Mouse (Mus musculus): ENCODE data around the gene Plcg2. TPM values are rescaled to one million over a fixed set of nuclear protein-coding genes. Genes with fewer than 3 reads are reported as not detected.
A peak's percentile ranks its signal among the peaks of the same experiment; 100 is the strongest.

The Plcg2 gene
- polyA plus RNA-seq, 1 experiment from 2014 or later = 1.8 TPM

DNA sequence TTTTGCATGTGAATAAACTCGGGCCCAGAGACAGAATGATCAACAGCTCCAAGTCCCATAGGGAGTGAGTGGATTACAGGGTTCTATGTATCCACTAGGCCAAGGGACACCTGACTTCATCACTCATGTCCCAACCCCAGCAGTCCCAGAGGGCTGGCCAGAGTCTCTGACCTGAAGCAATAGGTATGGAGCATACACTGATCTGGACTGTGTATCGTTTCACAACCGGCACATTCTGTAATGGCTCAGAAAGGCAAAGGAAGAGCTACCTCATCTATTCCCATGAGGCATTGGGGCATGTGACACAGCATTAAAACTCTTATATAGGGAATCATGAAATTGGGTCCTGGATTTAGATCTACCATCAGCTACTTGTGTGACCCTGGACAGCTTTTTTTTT is 174.5 kb downstream of the Plcg2 start:
- no peak for ATAC-seq (ENCODE audit: low FRiP score)
- no peak for DNase-seq (ENCODE audit: low spot score)
- no peak overlapping the region for H3K9ac ChIP-seq (ENCODE audit: low read depth, low read length)
- no peak overlapping the region for H3K4me2 ChIP-seq (replicated peaks; ENCODE audit: low read depth, low read length)
- no peaks in the 10 kb centered on the region for H3K36me3 ChIP-seq (ENCODE audit: control insufficient read depth, insufficient read depth, low read length)
- H3K27me3 ChIP-seq (ENCODE audit: control insufficient read depth, insufficient read depth, low read length) = no peaks in the 10 kb centered on the region
- WGBS = 79% methylated on average over 3 of the region's 3 CpGs
- no peaks in the 10 kb centered on the region for H3K4me1 ChIP-seq (replicated peaks; ENCODE audit: control insufficient read depth, insufficient read depth, low read length)
- no peaks in the 10 kb centered on the region for H3K9me3 ChIP-seq (ENCODE audit: control insufficient read depth, low read length)
- no peak overlapping the region for H3K4me3 ChIP-seq (ENCODE audit: low read depth, low read length)
- H3K27ac ChIP-seq (ENCODE audit: low read depth, low read length) = no peak overlapping the region

DNA sequence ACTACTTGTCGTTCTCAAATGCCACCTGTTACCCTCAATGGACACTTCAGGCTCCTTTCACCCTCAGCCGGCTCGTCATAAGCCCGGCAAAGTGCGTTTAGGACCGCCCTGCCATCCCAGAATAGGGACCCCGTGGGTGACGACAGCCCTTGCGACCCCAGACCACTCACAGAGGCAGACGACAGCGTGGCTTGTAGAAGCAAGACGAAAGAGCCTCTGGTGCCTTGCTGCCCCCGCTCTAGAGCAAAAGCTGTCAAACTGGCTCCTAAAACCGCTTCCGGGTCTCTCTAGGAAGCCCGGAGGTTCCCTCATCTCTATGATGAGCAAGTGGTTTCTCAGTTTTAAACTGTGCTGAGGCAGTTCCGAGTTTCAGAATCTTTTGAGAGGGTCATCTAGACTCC is 175.3 kb downstream of the Plcg2 start, which contains the start of gene Sdr42e1:
Gene Sdr42e1 (minus strand): TSS at position 260 of the 401 bp plus-strand sequence.
- Histone ChIP-seq H3K4me2 (replicated peaks; ENCODE audit: low read depth, low read length) (peak within 1 kb of the TSS; percentile 28), H3K4me1 (replicated peaks; ENCODE audit: control insufficient read depth, insufficient read depth, low read length) (no peaks in the 10 kb centered on the region), H3K36me3 (ENCODE audit: control insufficient read depth, insufficient read depth, low read length) (no peaks in the 10 kb centered on the region), H3K9me3 (ENCODE audit: control insufficient read depth, low read length) (no peaks in the 10 kb centered on the region), H3K4me3 (ENCODE audit: low read depth, low read length) (peak within 1 kb of the TSS; percentile 27), H3K9ac (ENCODE audit: low read depth, low read length) (peak within 1 kb of the TSS; percentile 7; the same call in 1 of the 2 replicates), H3K27me3 (ENCODE audit: control insufficient read depth, insufficient read depth, low read length) (no peaks in the 10 kb centered on the region), H3K27ac (ENCODE audit: low read depth, low read length) (no peak within 1 kb of the TSS)
- DNase-seq (ENCODE audit: low spot score) (peak; percentile 50), ATAC-seq (ENCODE audit: low FRiP score) (no peak)
- 14% methylated on average over 17 of the region's 17 CpGs for WGBS

DNA sequence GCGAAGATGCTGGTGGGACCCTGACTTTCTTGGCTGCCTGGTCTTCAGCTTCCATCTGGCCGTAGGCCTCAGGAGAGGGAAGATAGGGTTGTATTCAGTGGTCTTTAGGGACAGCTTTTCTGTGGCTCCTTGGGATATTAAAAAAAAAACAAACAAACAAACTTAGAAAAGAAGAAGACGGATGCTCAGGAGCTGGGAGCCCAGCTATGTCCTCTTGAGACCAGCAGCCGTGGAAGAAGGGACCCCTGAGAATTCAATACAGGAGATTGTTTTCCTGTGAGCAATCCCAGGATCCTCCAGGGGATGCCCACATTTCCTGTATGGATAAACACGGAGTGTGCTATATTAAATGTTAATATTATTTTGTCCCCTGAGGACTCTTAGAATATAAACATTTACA is 177.1 kb downstream of the Plcg2 start:
- DNase-seq (ENCODE audit: low spot score) (no peak), ATAC-seq (ENCODE audit: low FRiP score) (no peak)
- no peaks in the 10 kb centered on the region for H3K4me1 ChIP-seq (replicated peaks; ENCODE audit: control insufficient read depth, insufficient read depth, low read length)
- H3K9me3 ChIP-seq (ENCODE audit: control insufficient read depth, low read length) = no peaks in the 10 kb centered on the region
- H3K27ac ChIP-seq (ENCODE audit: low read depth, low read length) = no peak overlapping the region
- H3K27me3 ChIP-seq (ENCODE audit: control insufficient read depth, insufficient read depth, low read length) = no peaks in the 10 kb centered on the region
- H3K4me2 ChIP-seq (replicated peaks; ENCODE audit: low read depth, low read length) = no peak overlapping the region
- WGBS = 80% methylated on average over 5 of the region's 5 CpGs
- no peaks in the 10 kb centered on the region for H3K36me3 ChIP-seq (ENCODE audit: control insufficient read depth, insufficient read depth, low read length)
- no peak overlapping the region for H3K4me3 ChIP-seq (ENCODE audit: low read depth, low read length)
- no peak overlapping the region for H3K9ac ChIP-seq (ENCODE audit: low read depth, low read length)

DNA sequence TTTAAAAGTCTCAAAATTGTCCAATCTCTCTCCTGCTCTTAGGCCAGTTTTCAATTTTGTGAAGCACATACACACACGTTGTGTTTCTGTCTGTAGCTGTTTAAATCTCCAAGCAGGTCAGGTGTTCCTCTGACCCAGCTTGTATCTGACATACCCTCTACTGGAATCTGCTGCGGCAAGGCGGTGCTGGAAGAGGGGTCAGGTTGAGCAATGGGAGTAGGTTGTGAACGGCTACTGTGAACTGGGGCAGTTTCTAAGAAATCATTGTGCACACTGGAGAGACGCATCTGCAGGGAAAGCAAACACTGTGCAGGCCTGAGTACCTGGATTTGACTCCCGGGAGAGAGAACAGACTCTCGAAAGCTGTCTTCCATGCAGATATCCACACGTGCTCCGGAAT is 178.4 kb downstream of the Plcg2 start:
- Histone ChIP-seq H3K9ac (ENCODE audit: low read depth, low read length) (no peak overlapping the region), H3K27ac (ENCODE audit: low read depth, low read length) (no peak overlapping the region), H3K9me3 (ENCODE audit: control insufficient read depth, low read length) (no peaks in the 10 kb centered on the region), H3K27me3 (ENCODE audit: control insufficient read depth, insufficient read depth, low read length) (no peaks in the 10 kb centered on the region), H3K4me1 (replicated peaks; ENCODE audit: control insufficient read depth, insufficient read depth, low read length) (no peaks in the 10 kb centered on the region), H3K4me3 (ENCODE audit: low read depth, low read length) (no peak overlapping the region), H3K36me3 (ENCODE audit: control insufficient read depth, insufficient read depth, low read length) (no peaks in the 10 kb centered on the region), H3K4me2 (replicated peaks; ENCODE audit: low read depth, low read length) (no peak overlapping the region)
- ATAC-seq (ENCODE audit: low FRiP score) (no peak), DNase-seq (ENCODE audit: low spot score) (no peak)
- 86% methylated on average over 9 of the region's 9 CpGs for WGBS

DNA sequence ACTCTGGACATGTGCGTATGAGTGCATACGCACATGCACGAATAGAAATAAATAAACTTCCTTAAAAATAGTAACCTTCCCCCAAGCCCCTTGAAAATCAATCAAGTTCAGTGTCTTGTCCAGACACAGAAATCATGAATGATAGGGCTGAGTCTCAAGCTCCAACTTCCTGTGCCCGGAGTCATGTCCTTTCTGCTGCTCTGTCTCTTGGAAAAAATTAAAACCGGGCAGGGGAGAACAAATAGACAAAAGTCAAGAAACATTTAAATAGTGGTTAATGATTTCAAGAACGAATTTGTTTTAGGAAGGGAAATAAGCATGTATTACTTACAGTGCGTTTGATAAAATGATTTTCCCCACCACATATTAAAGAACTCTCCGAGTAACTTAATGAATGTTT is 178.9 kb downstream of the Plcg2 start:
- no peak overlapping the region for H3K4me3 ChIP-seq (ENCODE audit: low read depth, low read length)
- no peak overlapping the region for H3K4me2 ChIP-seq (replicated peaks; ENCODE audit: low read depth, low read length)
- H3K4me1 ChIP-seq (replicated peaks; ENCODE audit: control insufficient read depth, insufficient read depth, low read length) = no peaks in the 10 kb centered on the region
- H3K27ac ChIP-seq (ENCODE audit: low read depth, low read length) = no peak overlapping the region
- 90% methylated on average over 8 of the region's 8 CpGs for WGBS
- H3K9me3 ChIP-seq (ENCODE audit: control insufficient read depth, low read length) = no peaks in the 10 kb centered on the region
- DNase-seq (ENCODE audit: low spot score) (no peak), ATAC-seq (ENCODE audit: low FRiP score) (no peak)
- H3K27me3 ChIP-seq (ENCODE audit: control insufficient read depth, insufficient read depth, low read length) = no peaks in the 10 kb centered on the region
- H3K36me3 ChIP-seq (ENCODE audit: control insufficient read depth, insufficient read depth, low read length) = no peaks in the 10 kb centered on the region
- H3K9ac ChIP-seq (ENCODE audit: low read depth, low read length) = no peak overlapping the region

DNA sequence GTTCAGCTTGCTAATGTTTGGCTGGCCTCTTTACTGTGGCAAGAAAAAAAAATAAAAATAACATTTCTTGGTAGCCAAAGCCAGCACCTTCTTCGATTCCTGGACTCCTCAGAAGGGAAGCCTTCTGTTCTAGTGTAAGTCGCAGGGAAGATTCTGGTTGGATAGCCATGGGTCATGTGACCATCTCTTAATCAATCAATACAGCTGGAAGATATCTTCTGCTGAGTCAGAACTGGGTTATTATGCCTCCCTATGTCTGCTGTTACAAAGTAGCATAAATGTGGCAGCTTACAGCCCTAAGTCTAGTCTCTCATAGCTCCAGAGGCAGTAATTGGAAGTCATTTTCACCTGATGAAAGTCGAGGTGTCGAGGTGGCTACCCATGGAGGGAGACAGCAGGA is 180.6 kb downstream of the Plcg2 start:
- H3K9ac ChIP-seq (ENCODE audit: low read depth, low read length) = no peak overlapping the region

DNA sequence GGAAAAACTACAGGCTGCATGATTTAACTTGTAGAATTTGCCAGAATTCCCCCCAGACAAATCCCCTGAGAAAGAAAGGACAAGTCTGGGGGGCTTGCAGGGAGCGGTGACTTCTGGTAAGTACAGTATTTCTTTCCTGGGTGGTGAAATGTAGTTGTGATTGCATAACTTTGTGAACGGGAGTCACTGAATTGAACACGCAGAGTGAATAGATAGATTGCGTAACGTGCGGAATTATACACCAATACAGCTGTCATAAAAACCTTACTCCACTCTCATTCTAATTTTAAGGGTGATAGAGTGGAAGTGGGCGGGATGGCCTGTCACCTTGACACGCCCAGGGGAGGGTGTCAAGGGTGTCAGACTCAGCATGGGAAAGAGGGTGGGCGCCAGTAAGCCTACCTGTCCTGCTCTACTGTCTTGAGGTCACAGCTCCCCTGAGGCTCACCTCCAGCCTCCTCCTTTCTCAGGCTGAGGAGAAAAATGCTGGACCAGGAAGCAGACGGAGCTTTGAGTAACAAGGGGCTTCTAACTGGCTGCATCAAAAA is 185.9 kb downstream of the Plcg2 start:
- Histone ChIP-seq H3K4me2 (replicated peaks; ENCODE audit: low read depth, low read length) (no peak overlapping the region), H3K27ac (ENCODE audit: low read depth, low read length) (no peak overlapping the region), H3K27me3 (ENCODE audit: control insufficient read depth, insufficient read depth, low read length) (no peaks in the 10 kb centered on the region), H3K36me3 (ENCODE audit: control insufficient read depth, insufficient read depth, low read length) (no peaks in the 10 kb centered on the region), H3K4me3 (ENCODE audit: low read depth, low read length) (no peak overlapping the region), H3K4me1 (replicated peaks; ENCODE audit: control insufficient read depth, insufficient read depth, low read length) (no peaks in the 10 kb centered on the region), H3K9ac (ENCODE audit: low read depth, low read length) (no peak overlapping the region), H3K9me3 (ENCODE audit: control insufficient read depth, low read length) (no peaks in the 10 kb centered on the region)
- DNase-seq (ENCODE audit: low spot score) (no peak), ATAC-seq (ENCODE audit: low FRiP score) (no peak)
- WGBS = 91% methylated on average over 10 of the region's 10 CpGs

More for the DNA sequence above, 180.6 kb downstream of the Plcg2 start:
- ATAC-seq (ENCODE audit: low FRiP score) (no peak), DNase-seq (ENCODE audit: low spot score) (no peak)
- H3K27me3 ChIP-seq (ENCODE audit: control insufficient read depth, insufficient read depth, low read length) = no peaks in the 10 kb centered on the region
- no peaks in the 10 kb centered on the region for H3K9me3 ChIP-seq (ENCODE audit: control insufficient read depth, low read length)
- WGBS = 86% methylated on average over 4 of the region's 4 CpGs
- H3K4me3 ChIP-seq (ENCODE audit: low read depth, low read length) = no peak overlapping the region
- no peak overlapping the region for H3K27ac ChIP-seq (ENCODE audit: low read depth, low read length)
- H3K36me3 ChIP-seq (ENCODE audit: control insufficient read depth, insufficient read depth, low read length) = no peaks in the 10 kb centered on the region
- H3K4me1 ChIP-seq (replicated peaks; ENCODE audit: control insufficient read depth, insufficient read depth, low read length) = no peaks in the 10 kb centered on the region
- no peak overlapping the region for H3K4me2 ChIP-seq (replicated peaks; ENCODE audit: low read depth, low read length)

DNA sequence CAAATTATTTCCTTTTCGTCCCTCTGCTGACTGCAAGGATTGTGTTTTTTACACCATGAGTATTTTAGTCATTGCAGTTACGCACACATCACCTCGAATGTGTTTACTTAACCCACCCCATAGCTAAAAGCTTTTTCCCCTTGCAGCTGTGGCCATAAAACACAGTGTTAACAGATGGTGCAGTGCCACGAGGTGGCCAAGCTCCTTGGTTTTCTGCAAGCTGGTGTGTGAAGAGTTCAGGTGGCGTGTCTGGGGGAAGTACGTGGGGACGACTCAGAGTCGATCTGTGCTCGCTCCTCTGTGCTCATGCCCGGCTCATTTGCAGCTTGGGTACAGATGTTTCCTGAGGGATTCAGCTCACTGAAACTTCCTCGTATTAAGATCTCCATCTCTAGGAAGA is 186.4 kb downstream of the Plcg2 start:
- no peak overlapping the region for H3K27ac ChIP-seq (ENCODE audit: low read depth, low read length)
- no peaks in the 10 kb centered on the region for H3K36me3 ChIP-seq (ENCODE audit: control insufficient read depth, insufficient read depth, low read length)
- H3K9ac ChIP-seq (ENCODE audit: low read depth, low read length) = no peak overlapping the region
- ATAC-seq (ENCODE audit: low FRiP score) (no peak), DNase-seq (ENCODE audit: low spot score) (no peak)
- H3K9me3 ChIP-seq (ENCODE audit: control insufficient read depth, low read length) = no peaks in the 10 kb centered on the region
- H3K4me2 ChIP-seq (replicated peaks; ENCODE audit: low read depth, low read length) = no peak overlapping the region
- H3K4me3 ChIP-seq (ENCODE audit: low read depth, low read length) = no peak overlapping the region
- WGBS = 70% methylated on average over 11 of the region's 11 CpGs
- no peaks in the 10 kb centered on the region for H3K27me3 ChIP-seq (ENCODE audit: control insufficient read depth, insufficient read depth, low read length)
- H3K4me1 ChIP-seq (replicated peaks; ENCODE audit: control insufficient read depth, insufficient read depth, low read length) = no peaks in the 10 kb centered on the region

All from hindbrain, embryonic 11.5 days (tissue).